8 mouse cellular contexts compared by ENCODE assay signal in genomic region chr1:131690435-131690834, GRCm38 (mm10). TPM values are rescaled to one million over a fixed set of nuclear protein-coding genes. Genes with fewer than 3 reads are reported as not detected.
A peak's percentile ranks its signal among the peaks of the same experiment; 100 is the strongest.
DNase-seq lines count a peak whose midpoint lies in the region; ATAC-seq and TF ChIP-seq lines count a peak whose summit lies in the region.

No protein-coding gene starts in this region.

- no peak overlapping the region for H3K4me3 ChIP-seq in lung, embryonic 14.5 days (ENCODE audit: low read depth, low read length)
- no peak overlapping the region for H3K4me3 ChIP-seq in testis, adult 2 months (ENCODE audit: control insufficient read depth, low read depth, low read length)
- no peak overlapping the region for H3K4me3 ChIP-seq in cerebellum, adult 2 months (replicated peaks; ENCODE audit: insufficient read depth, low read depth, low read length)

- H3K4me1 ChIP-seq in lung, embryonic 14.5 days (ENCODE audit: insufficient read depth): no peaks in the 10 kb centered on the region
- H3K4me1 ChIP-seq in testis, adult 2 months (ENCODE audit: control insufficient read depth, insufficient read depth, low read length): no peaks in the 10 kb centered on the region; the same call in 1 of the 2 replicates
- no peaks in the 10 kb centered on the region for H3K4me1 ChIP-seq in cerebellum, adult 2 months (ENCODE audit: control insufficient read depth, insufficient read depth, low read length)

- H3K27me3 ChIP-seq in lung, embryonic 14.5 days (ENCODE audit: insufficient read depth, low read length): no peaks in the 10 kb centered on the region
- no peaks in the 10 kb centered on the region for H3K27me3 ChIP-seq in testis, adult 2 months (ENCODE audit: control insufficient read depth, insufficient read depth, low read length)
- H3K27me3 ChIP-seq in cerebellum, adult 2 months (ENCODE audit: control insufficient read depth, insufficient read depth, low read length): no peaks in the 10 kb centered on the region

- no peaks in the 10 kb centered on the region for H3K9me3 ChIP-seq in lung, embryonic 14.5 days (ENCODE audit: low read depth, low read length)

- no peak overlapping the region for H3K27ac ChIP-seq in lung, embryonic 14.5 days (ENCODE audit: low read depth)
- H3K27ac ChIP-seq in testis, adult 2 months (ENCODE audit: control insufficient read depth, insufficient read depth, low read depth, low read length): peak overlapping the region; percentile 54
- H3K27ac ChIP-seq in cerebellum, adult 2 months (ENCODE audit: insufficient read depth, low read length): no peak overlapping the region

- H3K36me3 ChIP-seq in lung, embryonic 14.5 days (ENCODE audit: insufficient read depth): no peaks in the 10 kb centered on the region
- H3K36me3 ChIP-seq in testis, adult 2 months (ENCODE audit: control insufficient read depth, insufficient read depth, low read length): no peaks in the 10 kb centered on the region

- WGBS in lung, embryonic 14.5 days: 39% methylated on average over 3 of the region's 3 CpGs
- WGBS in cerebellum, adult 2 months: 84% methylated on average over 3 of the region's 3 CpGs

- ATAC-seq in lung, embryonic 14.5 days (ENCODE audit: insufficient read depth): peak; percentile 81

- peak; percentile 84 for DNase-seq in 3134 (ENCODE audit: extremely low read depth, insufficient read length, low spot score)
- DNase-seq in adrenal gland, adult 2 months: peak; percentile 76
- peak; percentile 81 to 84 for DNase-seq in heart, adult 9 months (ENCODE audit: low spot score in 2 of 2)
- peak; percentile 36 for DNase-seq in lung, embryonic 14.5 days
- DNase-seq in cerebellum, adult 8-10 months: no peak
- DNase-seq in cerebellum, adult 2 months: no peak
- no peak for DNase-seq in layer of hippocampus, postnatal 10 days (ENCODE audit: low spot score in 2 of 2)

- H3K4me2 ChIP-seq in lung, embryonic 14.5 days: no peak overlapping the region

- TF ChIP-seq POLR2A in testis, adult 2 months (IDR thresholded peaks at IDR 0.05; ENCODE audit: control insufficient read depth, low read depth, low read length): no peak
- TF ChIP-seq POLR2A in cerebellum, adult 2 months (IDR thresholded peaks at IDR 0.05; ENCODE audit: borderline replicate concordance, insufficient read depth, low read length): no peak

- no peak overlapping the region for H3K9ac ChIP-seq in lung, embryonic 14.5 days

- no peak for TF ChIP-seq CTCF in lung, embryonic 14.5 days (IDR thresholded peaks at IDR 0.05; ENCODE audit: low read depth)
- TF ChIP-seq CTCF in testis, adult 2 months (IDR thresholded peaks at IDR 0.05; ENCODE audit: control insufficient read depth, insufficient read depth, insufficient replicate concordance, low read depth, low read length): no peak
- no peak for TF ChIP-seq CTCF in cerebellum, adult 2 months (IDR thresholded peaks at IDR 0.05; ENCODE audit: borderline replicate concordance, insufficient read depth, low read depth, low read length)

RNA-seq across cellular contexts. Expression of gene Rab7b, which starts 1.9 kb away (rescaled TPM):
- total RNA-seq in adrenal gland, adult 2 months (2021): 10 to 100 TPM in 1 of 2 experiments, 1 to 10 TPM in 1; 3.7 to 13.4 TPM
- 2.8 and 2.9 TPM in 2 replicates for polyA plus RNA-seq in adrenal gland, adult 2 months (2012; rRNA removed)
- polyA plus RNA-seq in lung, embryonic 14.5 days (2014; fragmentation: Nextera tagmentation; extraction: Ambion mirVana): 1.4 and 1.6 TPM in 2 replicates
- 0.70 and 0.89 TPM in 2 replicates for polyA plus RNA-seq in testis, adult 2 months (2012; rRNA removed)
- 4.5 and 4.8 TPM in 2 replicates for polyA plus RNA-seq in cerebellum, adult 2 months (2012; rRNA removed)
- total RNA-seq in layer of hippocampus, postnatal 10 days (2021): 1 to 10 TPM; 1.7 to 2.8 TPM

RNA-seq across cellular contexts. Expression of gene Ctse, which starts 52.3 kb away (rescaled TPM):
- total RNA-seq in adrenal gland, adult 2 months (2021): under 1 TPM; 0.48 to 0.63 TPM
- 0.28 and 0.55 TPM in 2 replicates for polyA plus RNA-seq in adrenal gland, adult 2 months (2012; rRNA removed)
- 0.32 and 0.78 TPM in 2 replicates for polyA plus RNA-seq in lung, embryonic 14.5 days (2014; fragmentation: Nextera tagmentation; extraction: Ambion mirVana)
- polyA plus RNA-seq in testis, adult 2 months (2012; rRNA removed): 0.07 and 0.32 TPM in 2 replicates
- 0.10 and 0.19 TPM in 2 replicates for polyA plus RNA-seq in cerebellum, adult 2 months (2012; rRNA removed)
- under 1 TPM in 1 of 2 experiments, not detected in 1; 0.39 TPM for total RNA-seq in layer of hippocampus, postnatal 10 days (2021)

RNA-seq across cellular contexts. Expression of gene Slc26a9, which starts 53.4 kb away (rescaled TPM):
- under 1 TPM in 1 of 2 experiments, not detected in 1; 0.12 TPM for total RNA-seq in adrenal gland, adult 2 months (2021)
- 0.15 and 0.18 TPM in 2 replicates for polyA plus RNA-seq in adrenal gland, adult 2 months (2012; rRNA removed)
- polyA plus RNA-seq in lung, embryonic 14.5 days (2014; fragmentation: Nextera tagmentation; extraction: Ambion mirVana): 4.7 and 4.9 TPM in 2 replicates
- 0.17 and 0.32 TPM in 2 replicates for polyA plus RNA-seq in testis, adult 2 months (2012; rRNA removed)
- 0.05 TPM in 2 replicates for polyA plus RNA-seq in cerebellum, adult 2 months (2012; rRNA removed)
- under 1 TPM; 0.34 to 0.47 TPM for total RNA-seq in layer of hippocampus, postnatal 10 days (2021)

Comparison
In these comparisons a context has a peak if more than half of its experiments do, and no peak if none do; other contexts are left out.
1. DNase-seq: peak in 3134 (single experiment), adrenal gland, adult 2 months (single experiment), heart, adult 9 months (2 of 2) and lung, embryonic 14.5 days (single experiment); none in cerebellum, adult 8-10 months (single experiment), cerebellum, adult 2 months (0 of 2) and layer of hippocampus, postnatal 10 days (0 of 2).